ENCODE assay signal across 7 mouse cellular contexts in genomic region chr16:10570708-10571107, GRCm38 (mm10). TPM values are rescaled to one million over a fixed set of nuclear protein-coding genes. Genes with fewer than 3 reads are reported as not detected.
DNase-seq lines count a peak whose midpoint lies in the region; ATAC-seq lines count a peak whose summit lies in the region.

No protein-coding gene starts in this region.

- no peak overlapping the region for H3K4me2 ChIP-seq in hindbrain, embryonic 14.5 days (replicated peaks)

- H3K27ac ChIP-seq in hindbrain, embryonic 14.5 days: no peak overlapping the region

- no peak for ATAC-seq in activated CD4-positive, CD25-positive, alpha-beta regulatory T cell, adult 4 months
- ATAC-seq in hindbrain, embryonic 14.5 days (ENCODE audit: low FRiP score): no peak

- H3K9ac ChIP-seq in hindbrain, embryonic 14.5 days: no peak overlapping the region

- peaks cover 81% of the 10 kb centered on the region for H3K36me3 ChIP-seq in hindbrain, embryonic 14.5 days (replicated peaks; ENCODE audit: control insufficient read depth, insufficient read depth)

- DNase-seq in testis, postnatal 10 days (ENCODE audit: low spot score): peak; percentile 85
- no peak for DNase-seq in testis, postnatal 14 days (ENCODE audit: low spot score)
- DNase-seq in cerebellum, postnatal 10 days: peak; percentile 86 to 87
- DNase-seq in kidney, postnatal 36 days: peak; percentile 46 to 83
- peak; percentile 66 to 79 for DNase-seq in right cerebral cortex, postnatal 10 days (ENCODE audit: low spot score in 2 of 2)
- DNase-seq in hindbrain, embryonic 14.5 days (ENCODE audit: low spot score): no peak

- H3K4me3 ChIP-seq in hindbrain, embryonic 14.5 days (replicated peaks; ENCODE audit: low read length): no peak overlapping the region

- H3K4me1 ChIP-seq in hindbrain, embryonic 14.5 days (replicated peaks; ENCODE audit: control insufficient read depth, insufficient read depth, low read length): no peaks in the 10 kb centered on the region

- H3K9me3 ChIP-seq in hindbrain, embryonic 14.5 days (ENCODE audit: control insufficient read depth, low read length): no peaks in the 10 kb centered on the region

- whole genome bisulfite sequencing in hindbrain, embryonic 14.5 days: 63% methylated on average over 1 of the region's 1 CpGs

- no peaks in the 10 kb centered on the region for H3K27me3 ChIP-seq in hindbrain, embryonic 14.5 days (ENCODE audit: control insufficient read depth, insufficient read depth, low read length)

RNA-seq across cellular contexts. Expression of gene Clec16a, which starts 25.6 kb away (rescaled TPM):
- 1 to 10 TPM; 7.0 to 7.8 TPM for polyA plus RNA-seq in activated CD4-positive, CD25-positive, alpha-beta regulatory T cell, adult 4 months (2017; shearing (Covaris generic))
- polyA plus RNA-seq in hindbrain, embryonic 14.5 days (2014; fragmentation: Nextera tagmentation; extraction: Ambion mirVana): 67.1 and 68.7 TPM in 2 replicates

RNA-seq across cellular contexts. Expression of gene Dexi, which starts 27.9 kb away (rescaled TPM):
- 1 to 10 TPM; 3.0 to 3.1 TPM for polyA plus RNA-seq in activated CD4-positive, CD25-positive, alpha-beta regulatory T cell, adult 4 months (2017; shearing (Covaris generic))
- polyA plus RNA-seq in hindbrain, embryonic 14.5 days (2014; fragmentation: Nextera tagmentation; extraction: Ambion mirVana): 25.0 and 26.0 TPM in 2 replicates

Comparison
In these comparisons a context has a peak if more than half of its experiments do, and no peak if none do; other contexts are left out.
1. DNase-seq: peak in testis, postnatal 10 days (single experiment), cerebellum, postnatal 10 days (2 of 2), kidney, postnatal 36 days (2 of 2) and right cerebral cortex, postnatal 10 days (2 of 2); none in testis, postnatal 14 days (single experiment) and hindbrain, embryonic 14.5 days (single experiment).